Mouse (Mus musculus) ES-E14 (cell line): Measurements from ENCODE around the gene Acvr1b.

Source experiments
- CHD2 ChIP-seq: IDR thresholded peaks from 2 replicates; pipeline ENCODE4 v1.6.1; 2014; ENCODE audit warnings: mild to moderate bottlenecking, low read depth, low read length, inconsistent platforms
- HCFC1 ChIP-seq: IDR thresholded peaks from 2 replicates; pipeline ENCODE4 v1.6.1; 2012; ENCODE audit warnings: low read length, inconsistent platforms, borderline replicate concordance; ENCODE audit not compliant: insufficient read depth
- MAFK ChIP-seq: IDR thresholded peaks from 2 replicates; pipeline ENCODE4 v1.6.1; 2014; ENCODE audit warnings: mild to moderate bottlenecking, low read depth, low read length, inconsistent platforms; ENCODE audit not compliant: insufficient read depth
- ZC3H11A ChIP-seq: IDR thresholded peaks from 2 replicates; pipeline ENCODE4 v1.6.1; 2012; ENCODE audit warnings: low read depth, mild to moderate bottlenecking, inconsistent platforms, low read length, borderline replicate concordance

- TF ChIP-seq MAFK (no peak), CHD2 (no peak), HCFC1 (no peak), ZC3H11A (no peak)
Observed at GRCm38 (mm10) chr15:101236878-101237277, 63.0 kb downstream of the Acvr1b start.
